Mouse (Mus musculus): ENCODE measurements around the gene Hoxc6. TPM values are rescaled to one million over a fixed set of nuclear protein-coding genes. Genes with fewer than 3 reads are reported as not detected.

The Hoxc6 gene
- polyA plus RNA-seq, 1 experiment from 2014 or later = 0.11 TPM

GRCm38 (mm10) chr15:102980912-102981311 is 17.1 kb upstream of the Hoxc6 start:
- Histone ChIP-seq H3K27me3 (peaks cover 97% of the 10 kb centered on the region), H3K9ac (no peak overlapping the region), H3K36me3 (no peaks in the 10 kb centered on the region), H3K9me3 (replicated peaks) (no peaks in the 10 kb centered on the region), H3K4me3 (replicated peaks) (peak overlapping the region; percentile 18), H3K4me2 (replicated peaks) (peak overlapping the region; percentile 34), H3K4me1 (peaks cover 20% of the 10 kb centered on the region), H3K27ac (replicated peaks) (no peak overlapping the region)
- under 1% methylated on average over 14 of the region's 14 CpGs for WGBS
- no peak for ATAC-seq (ENCODE audit: insufficient number of reproducible peaks, low FRiP score, low TSS enrichment, low read depth)

- ATAC-seq (ENCODE audit: insufficient number of reproducible peaks, low FRiP score, low TSS enrichment, low read depth) = no peak
- Histone ChIP-seq H3K27ac (replicated peaks) (no peak overlapping the region), H3K9ac (no peak overlapping the region), H3K4me2 (replicated peaks) (peak overlapping the region; percentile 34), H3K36me3 (no peaks in the 10 kb centered on the region), H3K4me1 (peaks cover 17% of the 10 kb centered on the region), H3K4me3 (replicated peaks) (peak overlapping the region; percentile 18), H3K27me3 (peaks cover 97% of the 10 kb centered on the region), H3K9me3 (replicated peaks) (no peaks in the 10 kb centered on the region)
- under 1% methylated on average over 88 of the region's 88 CpGs for WGBS
Observed at GRCm38 (mm10) chr15:102981379-102982288, 16.4 kb upstream of the Hoxc6 start.

GRCm38 (mm10) chr15:102983716-102984115 is 14.3 kb upstream of the Hoxc6 start:
- Histone ChIP-seq H3K36me3 (no peaks in the 10 kb centered on the region), H3K9me3 (replicated peaks) (no peaks in the 10 kb centered on the region), H3K4me1 (peaks cover 10% of the 10 kb centered on the region), H3K27me3 (peaks cover 97% of the 10 kb centered on the region), H3K9ac (no peak overlapping the region), H3K4me3 (replicated peaks) (no peak overlapping the region), H3K27ac (replicated peaks) (no peak overlapping the region), H3K4me2 (replicated peaks) (no peak overlapping the region)
- ATAC-seq (ENCODE audit: insufficient number of reproducible peaks, low FRiP score, low TSS enrichment, low read depth) = no peak
- WGBS = 1% methylated on average over 12 of the region's 12 CpGs

GRCm38 (mm10) chr15:102984521-102984920 is 13.5 kb upstream of the Hoxc6 start:
- H3K4me2 ChIP-seq (replicated peaks) = no peak overlapping the region
- H3K27ac ChIP-seq (replicated peaks) = no peak overlapping the region
- no peak overlapping the region for H3K9ac ChIP-seq
- peaks cover 97% of the 10 kb centered on the region for H3K27me3 ChIP-seq
- no peak for ATAC-seq (ENCODE audit: insufficient number of reproducible peaks, low FRiP score, low TSS enrichment, low read depth)
- WGBS = 2% methylated on average over 10 of the region's 10 CpGs
- H3K4me3 ChIP-seq (replicated peaks) = no peak overlapping the region
- no peaks in the 10 kb centered on the region for H3K9me3 ChIP-seq (replicated peaks)
- H3K4me1 ChIP-seq = peaks cover 10% of the 10 kb centered on the region
- no peaks in the 10 kb centered on the region for H3K36me3 ChIP-seq

- peaks cover 10% of the 10 kb centered on the region for H3K4me1 ChIP-seq
- no peak overlapping the region for H3K4me2 ChIP-seq (replicated peaks)
- no peak overlapping the region for H3K27ac ChIP-seq (replicated peaks)
- H3K9ac ChIP-seq = no peak overlapping the region
- no peaks in the 10 kb centered on the region for H3K36me3 ChIP-seq
- ATAC-seq (ENCODE audit: insufficient number of reproducible peaks, low FRiP score, low TSS enrichment, low read depth) = no peak
- peaks cover 97% of the 10 kb centered on the region for H3K27me3 ChIP-seq
- H3K9me3 ChIP-seq (replicated peaks) = no peaks in the 10 kb centered on the region
- H3K4me3 ChIP-seq (replicated peaks) = no peak overlapping the region
- WGBS = 7% methylated on average over 3 of the region's 3 CpGs
Observed at GRCm38 (mm10) chr15:102984925-102985324, 13.1 kb upstream of the Hoxc6 start.

- 2% methylated on average over 21 of the region's 21 CpGs for WGBS
- peak; percentile 39; the same call in 1 of the 2 replicates for ATAC-seq (ENCODE audit: insufficient number of reproducible peaks, low FRiP score, low TSS enrichment, low read depth)
Observed at GRCm38 (mm10) chr15:102987124-102987833, 10.8 kb upstream of the Hoxc6 start.

GRCm38 (mm10) chr15:102988078-102988477 is 10.0 kb upstream of the Hoxc6 start:
- WGBS = 14% methylated on average over 5 of the region's 5 CpGs
- no peak overlapping the region for H3K9ac ChIP-seq
- peaks cover 96% of the 10 kb centered on the region for H3K27me3 ChIP-seq
- H3K36me3 ChIP-seq = no peaks in the 10 kb centered on the region
- H3K27ac ChIP-seq (replicated peaks) = no peak overlapping the region
- H3K4me1 ChIP-seq = peaks cover 6% of the 10 kb centered on the region; the same call in 1 of the 2 replicates
- no peaks in the 10 kb centered on the region for H3K9me3 ChIP-seq (replicated peaks)
- H3K4me3 ChIP-seq (replicated peaks) = no peak overlapping the region
- H3K4me2 ChIP-seq (replicated peaks) = no peak overlapping the region
- ATAC-seq (ENCODE audit: insufficient number of reproducible peaks, low FRiP score, low TSS enrichment, low read depth) = no peak

More at GRCm38 (mm10) chr15:102987124-102987833, 10.8 kb upstream of the Hoxc6 start:
- Histone ChIP-seq H3K4me2 (replicated peaks) (no peak overlapping the region), H3K36me3 (no peaks in the 10 kb centered on the region), H3K9me3 (replicated peaks) (no peaks in the 10 kb centered on the region), H3K9ac (no peak overlapping the region), H3K27ac (replicated peaks) (no peak overlapping the region), H3K4me1 (peaks cover 6% of the 10 kb centered on the region; the same call in 1 of the 2 replicates), H3K4me3 (replicated peaks) (no peak overlapping the region), H3K27me3 (peaks cover 95% of the 10 kb centered on the region)

GRCm38 (mm10) chr15:102990461-102991397 is 7.3 kb upstream of the Hoxc6 start, which contains the start of gene Hoxc8:
Hoxc8 (plus strand) TSS chr15:102990607.
- ATAC-seq (ENCODE audit: insufficient number of reproducible peaks, low FRiP score, low TSS enrichment, low read depth) = no peak
- Histone ChIP-seq H3K4me1 (peaks cover 6% of the 10 kb centered on the region; the same call in 1 of the 2 replicates), H3K9ac (no peak within 1 kb of the TSS), H3K36me3 (no peaks in the 10 kb centered on the region), H3K4me3 (replicated peaks) (peak within 1 kb of the TSS; percentile 17), H3K9me3 (replicated peaks) (no peaks in the 10 kb centered on the region), H3K27ac (replicated peaks) (no peak within 1 kb of the TSS), H3K27me3 (peaks cover 96% of the 10 kb centered on the region), H3K4me2 (replicated peaks) (no peak within 1 kb of the TSS; the same call in 1 of the 2 replicates)
- WGBS = 2% methylated on average over 69 of the region's 69 CpGs

- 3% methylated on average over 7 of the region's 7 CpGs for WGBS
- no peak for ATAC-seq (ENCODE audit: insufficient number of reproducible peaks, low FRiP score, low TSS enrichment, low read depth)
- Histone ChIP-seq H3K4me1 (peaks cover 6% of the 10 kb centered on the region; the same call in 1 of the 2 replicates), H3K4me2 (replicated peaks) (no peak overlapping the region), H3K27me3 (peaks cover 96% of the 10 kb centered on the region), H3K4me3 (replicated peaks) (no peak overlapping the region), H3K9me3 (replicated peaks) (no peaks in the 10 kb centered on the region), H3K9ac (no peak overlapping the region), H3K36me3 (no peaks in the 10 kb centered on the region), H3K27ac (replicated peaks) (no peak overlapping the region)
Observed at GRCm38 (mm10) chr15:102991782-102992181, 6.3 kb upstream of the Hoxc6 start.

GRCm38 (mm10) chr15:102992206-102992605 is 5.9 kb upstream of the Hoxc6 start:
- Histone ChIP-seq H3K9ac (no peak overlapping the region), H3K4me1 (peaks cover 6% of the 10 kb centered on the region; the same call in 1 of the 2 replicates), H3K4me3 (replicated peaks) (no peak overlapping the region), H3K27ac (replicated peaks) (no peak overlapping the region), H3K27me3 (peaks cover 95% of the 10 kb centered on the region), H3K4me2 (replicated peaks) (no peak overlapping the region), H3K36me3 (no peaks in the 10 kb centered on the region), H3K9me3 (replicated peaks) (no peaks in the 10 kb centered on the region)
- 1% methylated on average over 11 of the region's 11 CpGs for WGBS
- no peak for ATAC-seq (ENCODE audit: insufficient number of reproducible peaks, low FRiP score, low TSS enrichment, low read depth)
